Mouse (Mus musculus): ENCODE results near the gene Kmt5c. TPM values are rescaled to one million over a fixed set of nuclear protein-coding genes. Genes with fewer than 3 reads are reported as not detected.

The Kmt5c gene
- 70.4 and 103 TPM in 2 replicates for total RNA-seq (2023)

GRCm38 (mm10) chr7:4739544-4740275 lies at the start of gene Kmt5c:
Gene Kmt5c, plus strand, starts transcription at chr7:4740115.

DNA sequence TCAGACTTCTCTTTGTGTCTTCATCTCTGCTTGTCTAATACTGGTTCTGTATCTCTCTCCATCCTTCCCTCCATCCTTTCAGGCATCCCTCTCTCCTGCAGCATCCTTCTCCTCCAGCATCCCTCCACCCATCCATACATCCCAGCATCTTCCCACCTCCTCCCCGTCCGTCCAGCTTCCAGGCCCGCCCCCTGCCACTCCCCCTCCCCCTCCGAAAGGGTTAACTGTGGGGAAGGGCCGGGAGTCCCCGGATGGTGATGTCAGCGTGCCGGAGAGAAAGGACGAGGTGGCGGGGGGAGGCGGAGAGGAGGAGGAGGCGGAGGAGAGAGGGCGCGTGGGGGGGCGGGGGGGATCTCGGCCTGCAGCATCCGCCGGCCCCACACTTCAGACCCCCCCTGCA lies 49.5 kb upstream of the Kmt5c start, which contains the start of gene Brsk1:
TSS of gene Brsk1 (plus strand) at position 218 of the 400 bp plus-strand sequence.

GRCm38 (mm10) chr7:4725169-4725568 lies 14.7 kb upstream of the Kmt5c start, which contains the start of gene Tmem150b:
Gene Tmem150b, minus strand, starts transcription at chr7:4725249.

GRCm38 (mm10) chr7:4752821-4753570 lies 13.1 kb downstream of the Kmt5c start, which contains the start of gene Cox6b2:
Gene Cox6b2, minus strand, starts transcription at chr7:4753094.

DNA sequence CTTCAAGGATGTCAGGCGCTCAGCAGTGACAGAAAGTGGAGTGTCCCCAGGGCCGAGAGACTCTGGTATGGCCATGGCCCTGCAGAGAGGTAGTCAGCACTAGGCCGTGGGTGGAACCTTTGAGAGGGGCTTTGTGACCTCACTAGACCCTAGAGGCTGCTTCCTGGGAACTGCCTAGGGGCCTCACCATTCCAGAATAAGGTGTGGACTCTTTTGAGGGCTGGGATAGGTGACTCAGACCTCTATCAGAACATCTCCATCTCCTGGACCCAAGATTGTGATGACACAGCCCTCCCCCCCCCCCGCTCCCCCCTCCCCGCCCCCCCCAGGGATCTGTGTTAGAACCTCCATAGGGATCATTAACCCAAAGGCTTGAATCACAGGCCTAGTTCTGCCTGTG lies 31.3 kb downstream of the Kmt5c start, which contains the start of gene Fam71e2:
TSS of gene Fam71e2 (minus strand) at position 101 of the 400 bp plus-strand sequence.

DNA sequence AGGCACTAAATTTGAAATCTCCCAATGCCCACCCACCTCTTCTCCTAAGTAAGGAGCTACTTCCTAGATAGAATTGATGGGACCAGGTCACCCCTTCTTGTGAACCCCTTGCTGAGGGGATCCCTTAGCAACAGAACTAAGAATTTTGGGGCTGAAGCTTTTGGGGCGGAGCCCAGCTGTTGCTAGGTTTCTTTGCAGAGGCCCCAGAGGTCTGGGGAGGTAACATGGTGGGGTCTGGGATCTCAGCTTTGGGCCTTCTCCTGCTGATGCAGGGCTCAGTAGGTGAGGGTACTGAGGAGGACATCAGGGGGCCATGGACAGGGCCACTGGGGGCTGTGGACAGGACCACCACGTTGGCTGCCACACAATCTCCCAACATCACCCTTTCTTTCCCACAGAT lies 42.8 kb downstream of the Kmt5c start, which contains the start of the genes Il11 and Tmem190:
TSS of gene Il11 (minus strand) at position 101 of the 400 bp plus-strand sequence.
TSS of gene Tmem190 (plus strand) at position 179 of the 400 bp plus-strand sequence.

GRCm38 (mm10) chr7:4789436-4789935 lies 49.6 kb downstream of the Kmt5c start, which contains the start of gene Tmem238:
Gene Tmem238, minus strand, starts transcription at chr7:4789656.

GRCm38 (mm10) chr7:4792278-4793212 lies 52.6 kb downstream of the Kmt5c start, which contains the start of gene Rpl28:
Gene Rpl28, plus strand, starts transcription at chr7:4792874.

Other genes with a start within 250 kb of the Kmt5c start
- 249 and 345 TPM in 2 replicates for gene Ppp1r12c, start 238.4 kb upstream of the Kmt5c start, total RNA-seq (2023)
- 7.6 and 10.7 TPM in 2 replicates for gene Tnnt1, start 223.7 kb upstream of the Kmt5c start, total RNA-seq (2023)
- gene Tnni3, start 215.9 kb upstream of the Kmt5c start, total RNA-seq (2023), result 1.1 TPM in 1 of 2 replicates, not detected in the other
- gene Dnaaf3, start 207.7 kb upstream of the Kmt5c start, total RNA-seq (2023), result 0.23 and 0.28 TPM in 2 replicates
- gene Syt5, start 192.6 kb upstream of the Kmt5c start, total RNA-seq (2023), result not detected in 2 replicates
- 0.18 TPM in 1 of 2 replicates, not detected in the other for gene Ptprh, start 136.1 kb upstream of the Kmt5c start, total RNA-seq (2023)
- 19.8 and 28.6 TPM in 2 replicates for gene Tmem86b, start 108.7 kb upstream of the Kmt5c start, total RNA-seq (2023)
- 161 and 201 TPM in 2 replicates for gene Ppp6r1, start 81.1 kb upstream of the Kmt5c start, total RNA-seq (2023)
- 14.1 and 21.6 TPM in 2 replicates for gene Hspbp1, start 55.0 kb upstream of the Kmt5c start, total RNA-seq (2023)
- not detected in 2 replicates for gene Brsk1, start 49.5 kb upstream of the Kmt5c start, total RNA-seq (2023)
- gene Tmem150b, start 14.9 kb upstream of the Kmt5c start, total RNA-seq (2023), result 8.8 and 12.9 TPM in 2 replicates
- 11.2 and 13.4 TPM in 2 replicates for gene Cox6b2, start 13.0 kb downstream of the Kmt5c start, total RNA-seq (2023)
- gene Fam71e2, start 31.2 kb downstream of the Kmt5c start, total RNA-seq (2023), result not detected in 2 replicates
- gene Il11, start 42.7 kb downstream of the Kmt5c start, total RNA-seq (2023), result not detected in 2 replicates
- gene Tmem190, start 42.8 kb downstream of the Kmt5c start, total RNA-seq (2023), result not detected in 2 replicates
- 0.95 and 2.3 TPM in 2 replicates for gene Tmem238, start 49.5 kb downstream of the Kmt5c start, total RNA-seq (2023)
- gene Rpl28, start 52.8 kb downstream of the Kmt5c start, total RNA-seq (2023), result 636 and 649 TPM in 2 replicates
- 188 and 216 TPM in 2 replicates for gene Ube2s, start 72.5 kb downstream of the Kmt5c start, total RNA-seq (2023)
- gene Shisa7, start 104.6 kb downstream of the Kmt5c start, total RNA-seq (2023), result 1.0 TPM in 1 of 2 replicates, not detected in the other
- gene Isoc2b, start 130.1 kb downstream of the Kmt5c start, total RNA-seq (2023), result 4.1 and 4.4 TPM in 2 replicates
- 6.0 and 6.2 TPM in 2 replicates for gene Isoc2a, start 137.0 kb downstream of the Kmt5c start, total RNA-seq (2023)
- gene Gm36210, start 166.4 kb downstream of the Kmt5c start, total RNA-seq (2023), result not detected in 2 replicates
- gene Zfp628, start 175.1 kb downstream of the Kmt5c start, total RNA-seq (2023), result 13.2 and 16.2 TPM in 2 replicates
- gene Nat14, start 181.9 kb downstream of the Kmt5c start, total RNA-seq (2023), result 1.7 and 1.9 TPM in 2 replicates
- 0.44 TPM in 1 of 2 replicates, not detected in the other for gene Ssc5d, start 185.7 kb downstream of the Kmt5c start, total RNA-seq (2023)
- gene Sbk2, start 224.3 kb downstream of the Kmt5c start, total RNA-seq (2023), result not detected in 2 replicates
- not detected in 2 replicates for gene Sbk3, start 231.1 kb downstream of the Kmt5c start, total RNA-seq (2023)

Data from neutrophil, adult 65 days (primary cell).